Mouse (Mus musculus): ENCODE results near the gene Hs6st2.

The Hs6st2 gene

DNA sequence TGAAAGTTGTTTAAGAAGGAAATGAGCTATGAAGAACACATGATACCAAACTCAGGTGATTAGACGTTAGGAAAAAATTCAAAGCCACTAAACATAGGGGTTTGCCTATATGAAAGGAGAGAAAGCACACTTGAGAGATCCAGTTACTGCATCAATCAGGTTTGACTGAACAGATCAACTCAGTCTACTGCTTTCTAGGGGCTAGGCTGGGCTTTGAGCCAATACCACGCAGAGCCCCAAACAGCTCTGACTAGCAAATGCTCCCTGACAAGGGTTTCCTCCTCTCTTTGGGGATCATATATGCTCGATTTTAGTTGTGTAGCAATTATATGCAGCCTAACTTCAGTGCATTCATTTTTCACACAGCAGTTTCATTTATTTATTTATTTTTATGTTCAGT, 96.2 kb downstream of the Hs6st2 start:
- no peak for DNase-seq (ENCODE audit: low spot score)

DNA sequence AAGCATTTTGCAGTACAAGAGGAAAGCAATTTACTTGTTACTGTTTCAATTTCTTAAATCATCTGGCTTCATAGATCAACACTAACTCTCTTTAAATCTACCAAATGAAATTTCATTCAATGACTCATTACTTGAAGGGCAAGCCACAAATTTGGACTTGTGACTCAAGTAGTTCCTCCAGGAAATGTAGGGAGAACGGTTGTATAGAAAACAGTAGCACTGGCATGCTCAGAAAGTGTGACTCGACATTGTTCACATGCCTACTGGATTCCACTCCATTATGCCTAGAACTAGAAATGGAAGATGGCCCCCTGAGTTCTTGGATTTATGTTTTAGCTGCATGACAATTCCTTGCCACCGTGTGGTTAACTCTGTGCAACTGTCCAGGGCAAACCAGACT, 100.0 kb downstream of the Hs6st2 start:
- no peak for DNase-seq (ENCODE audit: low spot score)

DNA sequence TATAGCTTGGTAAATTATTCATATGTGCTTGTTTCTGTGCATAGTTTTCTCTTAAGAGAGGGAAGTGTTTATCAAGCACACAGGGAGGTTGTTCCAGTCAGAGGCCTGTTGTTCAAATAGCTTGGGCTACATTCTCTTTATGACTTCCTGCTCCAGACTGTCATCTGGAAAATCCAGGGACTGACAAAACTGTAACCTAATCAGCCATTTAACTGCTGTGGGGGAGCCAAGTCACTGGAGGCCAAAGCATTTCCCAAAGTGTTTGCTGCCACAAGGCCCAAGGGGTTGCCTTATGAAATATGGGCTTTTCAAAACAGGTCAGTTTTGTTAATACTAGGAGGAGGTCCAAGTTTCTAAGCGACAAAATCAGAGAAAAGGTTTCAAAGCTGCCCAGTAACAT, 119.8 kb downstream of the Hs6st2 start:
- no peak for DNase-seq (ENCODE audit: low spot score)

DNA sequence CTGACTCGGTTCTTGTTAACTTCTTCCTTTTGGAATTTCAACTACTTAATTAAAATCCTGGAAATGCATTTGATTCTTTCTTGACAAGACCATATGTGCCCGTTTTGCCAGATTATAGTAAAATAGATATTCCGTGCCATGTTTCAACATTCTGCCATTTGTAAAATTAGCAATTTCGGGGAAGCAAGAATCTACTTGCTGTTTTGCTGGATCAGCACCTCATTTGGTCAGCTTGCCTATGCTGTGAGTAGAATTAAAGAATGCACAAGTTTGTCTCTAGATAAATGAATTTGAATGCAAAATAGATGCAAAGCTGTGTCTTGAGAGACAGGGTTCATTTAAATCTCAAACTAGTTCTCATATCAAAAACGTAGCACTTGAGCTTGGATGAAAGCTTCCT, 142.0 kb downstream of the Hs6st2 start:
- DNase-seq (ENCODE audit: low spot score): no peak

DNA sequence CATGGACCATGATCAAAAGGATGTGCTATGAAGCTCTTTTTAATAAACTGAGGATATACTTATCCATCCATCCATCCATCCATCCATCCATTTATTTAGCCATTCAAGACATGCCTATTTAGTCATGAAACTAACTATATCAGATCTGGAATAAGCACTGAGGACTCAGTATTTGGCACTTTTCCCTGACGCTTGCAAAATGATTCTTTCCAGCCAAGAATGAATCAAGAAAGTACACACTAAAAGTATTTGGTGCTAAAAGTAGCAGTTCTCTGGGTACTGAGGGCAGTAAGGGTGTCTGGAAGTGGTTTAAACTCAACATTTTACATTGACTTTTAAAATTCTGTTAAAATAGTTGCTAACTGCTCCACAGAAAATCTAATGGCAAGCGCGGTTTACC, 144.6 kb downstream of the Hs6st2 start:
- DNase-seq (ENCODE audit: low spot score): no peak

DNA sequence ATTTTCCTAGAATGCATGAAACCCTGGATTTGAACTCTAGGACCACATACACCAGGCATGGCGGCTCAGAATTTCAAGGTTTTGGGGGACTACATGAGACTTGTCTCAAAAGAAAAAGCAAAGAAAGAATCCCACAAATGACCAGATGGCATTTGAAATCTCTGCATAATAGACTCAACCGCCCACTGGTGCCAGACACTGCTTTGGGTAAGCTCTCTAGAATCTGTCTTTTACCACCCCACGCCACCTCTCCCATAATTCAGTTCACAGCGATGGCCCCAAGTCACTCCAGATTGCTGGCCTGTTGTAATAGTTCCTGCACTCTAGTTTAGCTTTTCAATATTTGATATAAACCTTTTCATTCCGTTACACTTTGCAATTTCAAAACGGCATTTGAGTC, 146.4 kb downstream of the Hs6st2 start:
- DNase-seq (ENCODE audit: low spot score): no peak

DNA sequence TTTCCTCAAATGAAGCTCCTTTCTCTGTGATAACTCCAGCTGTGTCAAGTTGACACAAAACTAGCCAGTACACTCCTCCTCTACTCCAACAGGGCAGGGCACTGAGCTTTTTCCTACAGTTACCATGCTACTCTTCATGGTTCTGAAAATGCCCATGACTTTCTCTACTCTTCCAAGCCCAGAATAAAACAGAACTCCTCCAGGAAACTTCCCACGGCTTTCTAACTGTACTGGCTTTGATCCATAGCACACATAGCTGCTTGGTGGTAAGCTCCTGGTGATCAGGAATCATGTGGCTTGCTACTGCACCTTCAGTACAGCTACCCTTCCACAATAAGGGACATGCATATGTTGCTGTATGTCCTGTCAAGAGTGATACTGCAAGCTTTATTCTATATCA, 150.5 kb downstream of the Hs6st2 start:
- no peak for DNase-seq (ENCODE audit: low spot score)

DNA sequence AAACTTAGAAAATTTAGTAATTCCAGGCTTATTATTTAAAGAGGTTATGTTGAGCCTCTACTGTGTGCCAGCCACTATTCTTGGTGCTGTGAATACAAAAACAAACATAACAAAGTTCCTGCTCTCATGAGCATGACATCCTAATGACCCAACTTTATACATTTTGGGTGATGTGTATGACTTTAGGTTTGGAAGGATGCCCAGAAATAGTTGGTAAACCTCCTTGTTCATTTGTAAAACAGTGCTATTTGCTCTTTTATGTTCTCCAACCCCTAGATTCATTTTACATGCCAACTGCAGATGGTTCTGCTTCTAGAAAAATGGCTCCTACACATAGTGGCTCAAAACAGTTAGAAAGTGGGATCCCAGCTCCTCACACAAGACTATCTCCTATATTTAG, 153.1 kb downstream of the Hs6st2 start:
- no peak for DNase-seq (ENCODE audit: low spot score)

DNA sequence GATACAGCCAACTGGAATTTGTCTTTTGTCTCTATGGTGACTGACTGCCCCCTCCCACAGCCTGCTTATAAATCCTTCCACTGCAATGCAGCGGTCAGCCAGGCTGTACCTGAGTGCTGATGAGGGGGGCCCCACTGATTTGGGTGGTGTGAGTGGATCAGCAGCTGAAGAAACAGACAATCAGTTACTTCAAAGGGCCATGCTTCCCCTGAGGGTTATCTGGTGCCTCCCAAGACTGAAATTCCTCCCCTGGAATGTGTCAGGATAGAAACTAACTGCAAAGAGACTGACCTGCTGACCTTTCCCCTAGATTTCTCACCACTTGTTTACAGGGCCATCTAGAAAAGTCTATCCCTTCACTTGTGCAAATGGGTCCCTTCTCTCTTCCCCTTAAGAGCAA, 166.8 kb downstream of the Hs6st2 start:
- DNase-seq (ENCODE audit: low spot score): no peak

DNA sequence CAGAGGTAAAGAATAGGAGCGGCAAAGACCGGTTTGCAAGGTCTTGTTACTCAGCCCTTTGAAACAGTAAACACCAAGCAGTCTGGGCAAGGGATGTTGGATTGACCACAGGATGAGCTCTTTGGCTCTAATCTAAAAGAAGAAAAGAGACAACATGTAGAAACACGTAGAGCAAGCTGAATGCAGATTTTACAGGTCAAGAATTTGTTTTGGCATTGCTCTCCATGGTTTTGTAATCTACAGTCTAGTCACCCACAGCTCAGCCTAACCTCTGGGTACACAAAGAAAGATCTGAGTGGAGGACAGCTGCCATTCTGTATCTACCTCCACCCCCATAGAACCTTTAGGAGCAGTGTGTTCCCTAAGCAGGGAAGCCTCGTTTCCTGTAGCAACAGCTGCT, 175.1 kb downstream of the Hs6st2 start:
- no peak for DNase-seq (ENCODE audit: low spot score)

DNA sequence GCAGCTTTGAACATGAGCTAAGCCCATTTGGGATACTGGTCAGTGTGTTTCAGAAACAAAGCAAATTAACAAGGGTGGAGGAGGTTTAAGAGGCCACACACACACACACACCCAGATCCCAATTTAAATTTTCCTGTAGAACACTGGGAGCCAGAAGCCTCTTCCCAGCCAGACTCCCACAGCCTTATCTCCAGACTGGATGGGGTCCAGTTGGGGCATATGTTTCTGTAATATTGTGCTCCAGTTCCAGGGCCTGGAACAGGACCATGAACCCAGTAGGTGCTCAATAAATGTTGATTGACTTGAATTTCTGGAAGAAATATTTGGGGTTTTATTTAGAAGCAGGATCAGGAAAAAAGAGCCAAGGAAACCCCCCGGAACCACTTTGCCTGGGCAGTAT, 176.0 kb downstream of the Hs6st2 start:
- no peak for DNase-seq (ENCODE audit: low spot score)

DNA sequence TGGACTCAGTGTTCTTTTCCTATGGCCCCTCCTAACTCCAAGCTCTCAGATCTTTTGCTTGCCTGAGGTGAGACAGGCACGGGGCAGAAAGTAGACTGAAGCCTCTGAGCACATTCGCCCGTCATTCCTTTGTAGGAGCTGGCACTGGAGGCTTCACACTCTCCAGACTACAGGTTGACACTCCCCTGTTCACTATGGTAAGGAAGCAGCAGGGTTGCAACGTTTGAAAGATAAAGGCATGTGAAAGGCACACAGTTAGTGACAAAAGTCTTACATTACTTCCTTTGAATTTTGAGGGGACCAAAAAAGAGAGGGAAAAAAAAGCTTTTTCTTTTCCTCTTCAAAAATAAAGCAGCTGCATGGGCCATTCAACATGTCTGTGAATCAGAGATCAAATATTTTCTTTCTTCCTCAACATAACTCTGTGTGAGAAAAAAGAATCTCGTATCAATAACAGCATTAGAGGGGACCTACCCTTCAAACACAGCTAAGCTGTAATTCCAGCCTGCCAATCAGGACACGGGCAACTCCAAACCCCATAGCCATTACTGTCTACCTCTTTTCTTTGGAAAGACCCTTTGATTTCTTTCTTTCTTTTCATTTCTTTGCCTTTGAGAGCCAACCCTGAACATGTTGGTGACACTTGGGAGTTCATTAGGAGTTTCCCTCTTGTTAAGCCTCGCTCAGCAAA, 177.7 kb downstream of the Hs6st2 start:
- DNase-seq (ENCODE audit: low spot score): no peak

DNA sequence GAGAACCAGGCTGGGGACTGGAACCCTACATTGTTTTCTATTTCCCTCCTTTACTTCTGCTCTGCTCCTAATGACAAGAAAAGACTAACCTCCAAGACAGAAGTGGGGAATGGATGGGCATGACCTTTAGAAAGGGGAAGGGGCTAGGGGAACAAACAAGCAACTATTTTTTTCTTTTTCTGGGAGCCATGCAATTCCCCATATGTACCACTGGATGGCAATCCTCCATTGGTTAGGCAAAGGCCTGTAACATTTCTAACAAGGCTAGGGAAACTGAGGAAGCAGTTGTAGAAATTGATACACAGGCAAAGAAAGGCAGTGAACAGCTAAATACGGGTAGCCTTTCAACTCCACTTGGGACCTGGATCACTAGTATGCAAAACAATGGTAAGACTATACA, 183.8 kb downstream of the Hs6st2 start:
- no peak for DNase-seq (ENCODE audit: low spot score)

DNA sequence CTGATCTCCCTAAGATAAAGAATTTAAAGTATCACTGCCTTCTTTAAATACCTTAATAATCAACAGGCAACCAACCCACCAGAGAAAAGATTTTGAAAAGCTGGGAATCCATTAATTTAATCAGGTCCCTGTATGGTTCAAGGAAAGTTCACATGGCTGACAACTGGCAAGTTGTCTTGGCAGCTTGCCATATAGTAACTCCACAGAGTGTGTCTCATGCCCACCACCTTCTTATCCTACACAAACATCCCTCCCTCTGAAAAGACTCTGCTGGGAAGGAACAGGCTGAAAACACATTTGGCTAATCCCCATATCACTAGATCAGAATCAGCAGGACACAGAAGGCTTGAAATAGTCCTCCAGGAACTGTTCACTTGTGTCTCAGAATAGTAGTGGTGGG, 193.3 kb downstream of the Hs6st2 start:
- no peak for DNase-seq (ENCODE audit: low spot score)

DNA sequence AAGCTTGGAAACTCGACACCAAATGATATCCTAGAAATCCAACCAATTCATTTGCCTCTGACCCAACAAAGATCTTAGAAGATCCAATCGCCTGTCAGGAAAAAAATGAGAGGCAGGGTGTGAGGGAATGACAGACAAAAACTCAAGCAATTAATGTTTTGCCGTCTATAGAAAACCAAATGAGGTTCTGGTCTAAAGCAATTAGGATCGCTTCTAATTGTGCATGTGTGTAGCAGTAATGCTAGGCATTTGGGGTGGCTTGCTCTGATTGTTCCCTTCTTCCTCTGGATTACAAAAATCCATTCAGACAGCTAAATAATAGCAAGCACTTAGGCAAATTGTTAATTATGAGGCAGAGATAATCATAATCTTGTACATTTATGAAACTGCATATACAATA, 212.2 kb downstream of the Hs6st2 start:
- DNase-seq (ENCODE audit: low spot score): no peak

DNA sequence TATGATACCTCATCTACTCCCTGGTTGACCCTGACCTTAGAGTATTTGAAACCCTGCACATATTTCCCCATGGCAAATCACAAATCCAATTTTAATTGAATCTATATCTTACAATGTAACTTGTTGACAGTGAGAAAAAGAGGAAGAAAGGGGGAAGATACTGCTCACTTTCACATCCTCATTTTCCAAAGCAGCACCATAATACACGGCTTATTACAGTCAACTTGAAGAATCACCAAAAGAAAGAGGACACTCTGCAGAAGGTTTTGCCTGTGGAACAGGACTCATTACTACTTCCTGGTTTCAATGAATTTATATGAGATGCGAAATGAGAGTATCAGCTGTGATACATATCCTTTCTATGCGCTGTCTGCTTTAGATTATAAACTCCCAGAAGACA, 220.2 kb downstream of the Hs6st2 start:
- no peak for DNase-seq (ENCODE audit: low spot score)

DNA sequence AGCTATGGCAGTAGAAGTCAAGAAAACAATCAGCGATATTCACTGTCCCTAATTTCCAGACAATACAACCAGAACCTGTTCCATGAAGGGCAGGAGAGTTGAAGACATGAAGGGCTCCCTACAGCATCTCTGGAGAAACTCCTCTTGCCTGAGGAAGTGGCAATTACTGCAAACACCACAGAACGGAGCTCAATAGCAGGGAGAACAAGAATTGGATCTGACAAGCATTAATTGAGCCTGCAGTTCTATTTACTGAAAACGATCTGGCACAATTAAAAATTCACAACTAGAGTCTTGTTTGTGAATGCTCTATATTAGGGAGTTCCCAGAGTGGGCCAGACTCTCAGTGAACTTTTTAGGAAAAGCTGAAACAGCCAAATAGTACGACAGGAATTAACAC, 238.3 kb downstream of the Hs6st2 start:
- DNase-seq (ENCODE audit: low spot score): no peak

DNA sequence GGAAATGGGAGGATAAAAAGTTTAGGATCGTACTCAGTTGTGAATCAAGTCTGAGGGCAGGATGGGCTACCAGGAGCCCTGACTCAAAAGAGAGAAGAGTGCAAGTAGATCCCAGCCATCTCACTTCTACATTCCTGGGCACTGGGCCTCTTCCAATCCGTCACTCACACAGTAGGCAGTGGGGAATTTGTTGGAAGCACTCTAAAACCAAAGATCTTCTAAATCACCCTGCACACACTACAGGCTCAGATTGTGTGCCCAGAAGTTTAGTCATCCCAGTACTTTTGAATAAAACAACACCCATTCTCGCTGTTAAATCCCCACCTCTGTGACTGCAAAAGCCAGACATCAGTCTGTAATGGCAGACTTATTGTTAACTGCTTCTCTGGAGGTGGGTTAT, 249.9 kb downstream of the Hs6st2 start:
- no peak for DNase-seq (ENCODE audit: low spot score)

DNA sequence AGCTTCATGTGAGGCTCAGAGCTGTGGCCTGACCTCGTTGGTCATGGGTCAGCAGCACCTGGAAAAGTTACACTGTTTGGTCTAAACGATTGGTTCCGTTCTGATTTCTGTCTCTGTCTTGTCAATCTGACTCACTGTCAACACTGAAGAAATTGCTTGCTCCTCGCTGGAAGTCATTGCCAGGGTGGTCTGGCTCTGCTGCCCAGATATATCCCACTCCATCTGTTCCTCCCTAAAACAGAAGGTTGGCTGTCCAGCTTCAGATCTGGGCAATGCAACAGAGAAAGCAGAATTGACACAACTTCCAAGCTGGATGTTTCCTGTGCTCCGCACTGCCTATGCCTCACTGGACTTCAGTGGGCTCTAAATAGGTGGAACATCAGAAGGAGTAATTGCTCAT, 256.6 kb downstream of the Hs6st2 start:
- no peak for DNase-seq (ENCODE audit: low spot score)

DNA sequence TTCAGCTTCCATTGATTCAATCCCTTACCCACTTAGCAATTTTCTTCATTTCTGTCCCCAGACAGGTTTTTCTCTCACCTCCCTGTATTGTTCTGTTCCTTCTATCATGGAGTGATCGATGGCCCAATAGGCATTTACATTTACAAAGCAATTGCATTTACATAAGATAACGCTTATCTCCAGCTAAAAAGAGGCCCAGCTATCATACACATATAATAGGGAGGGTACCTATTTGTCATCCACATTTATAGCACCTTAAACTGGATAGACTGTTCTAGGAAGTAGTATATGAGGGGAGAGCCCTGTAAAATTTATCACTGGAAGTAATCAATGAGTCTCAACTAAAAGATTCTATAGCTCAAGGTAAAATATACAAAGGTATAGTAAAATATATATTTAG, 271.4 kb downstream of the Hs6st2 start:
- DNase-seq (ENCODE audit: low spot score): no peak

DNA sequence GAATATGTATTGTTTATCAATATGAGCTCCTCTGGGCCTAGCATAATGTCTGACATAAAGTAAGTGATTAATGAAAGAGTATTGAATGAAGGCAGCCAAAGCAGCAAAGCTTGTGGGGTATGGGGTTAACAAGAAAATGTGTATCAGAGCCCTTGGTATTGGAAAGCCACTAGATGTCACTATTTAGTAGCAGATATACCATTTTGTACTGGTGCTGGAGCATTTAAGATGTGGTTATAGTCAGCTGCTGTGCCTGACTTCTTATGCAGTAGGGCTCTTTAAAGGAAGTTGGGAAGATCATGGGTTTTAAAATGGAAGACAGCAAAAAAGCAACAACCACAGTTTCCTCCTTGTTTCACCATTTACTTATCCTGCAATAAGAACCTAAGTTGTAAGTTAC, 284.2 kb downstream of the Hs6st2 start:
- no peak for DNase-seq (ENCODE audit: low spot score)

DNA sequence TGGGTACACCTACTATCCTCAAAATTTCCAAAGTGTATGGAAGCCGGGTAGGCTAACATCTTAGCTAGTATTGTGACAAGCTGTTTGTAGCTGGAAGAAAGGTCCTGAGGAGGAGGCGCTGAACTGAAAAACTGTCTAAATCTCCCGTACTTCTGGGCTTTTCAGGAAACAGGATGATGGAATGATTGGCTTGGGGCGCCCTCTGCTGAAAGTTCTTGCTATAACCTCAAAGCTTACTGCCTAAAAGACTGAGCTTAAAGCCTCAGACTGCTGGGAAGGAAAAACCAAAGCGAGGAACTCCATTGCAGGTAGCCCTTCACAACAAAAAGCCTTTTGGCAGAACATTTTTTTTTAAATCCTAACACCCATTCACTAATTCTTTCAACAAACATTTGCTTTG, 307.0 kb downstream of the Hs6st2 start:
- no peak for DNase-seq (ENCODE audit: low spot score)

DNA sequence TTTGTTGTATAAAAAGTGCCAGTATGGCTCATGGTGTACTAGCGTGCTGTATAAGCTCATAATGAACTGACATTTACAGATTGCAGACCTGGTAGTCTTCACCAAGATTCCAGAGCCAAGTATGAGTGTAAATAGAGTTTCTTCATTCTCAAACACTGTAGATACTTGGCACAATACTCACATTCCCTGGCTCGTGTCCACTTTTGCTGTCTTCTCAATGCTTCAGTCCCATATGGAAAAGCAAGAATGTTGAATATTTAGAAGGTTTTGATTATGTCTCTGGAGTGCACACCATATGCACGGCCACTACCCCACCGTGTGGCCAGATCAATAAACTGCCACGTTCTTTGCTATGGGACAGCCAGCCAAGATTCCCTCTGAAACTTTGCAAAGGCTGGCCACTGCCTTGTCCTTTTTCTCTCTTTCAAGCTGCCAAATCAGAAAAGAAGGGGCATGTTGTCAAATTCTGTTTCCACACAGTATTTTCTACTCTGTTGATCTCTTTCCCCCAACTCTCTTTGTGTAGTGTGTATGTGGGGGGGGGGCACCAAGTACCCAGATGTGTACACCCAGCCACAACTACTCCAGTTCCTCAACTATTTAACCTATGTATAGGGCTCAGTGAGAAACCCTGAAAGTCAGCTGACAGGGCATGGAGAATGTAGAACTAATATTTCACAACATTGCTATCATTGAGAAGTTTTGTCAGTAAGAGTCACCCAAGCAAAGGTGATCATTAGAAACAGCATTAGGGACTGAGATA, 309.0 kb downstream of the Hs6st2 start:
- DNase-seq (ENCODE audit: low spot score): no peak

DNA sequence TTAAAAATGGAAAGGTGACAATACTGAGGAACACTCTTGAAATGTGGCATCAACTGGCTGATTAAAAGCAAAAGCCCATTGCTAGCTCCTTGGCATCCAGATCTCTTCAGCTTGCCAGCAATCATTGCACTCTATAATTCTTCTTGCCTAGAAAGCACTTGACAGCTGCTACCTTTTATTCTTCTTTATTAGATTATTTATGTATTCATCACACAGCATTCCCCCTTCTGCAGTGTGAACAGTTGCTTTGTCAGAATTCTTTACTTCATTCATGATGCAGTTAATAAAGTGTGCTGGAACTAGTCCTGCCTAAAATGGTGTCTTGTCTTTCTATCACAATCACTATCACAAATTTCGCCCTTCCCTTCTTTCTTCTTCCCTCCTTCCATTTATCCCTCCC, 332.0 kb downstream of the Hs6st2 start:
- DNase-seq (ENCODE audit: low spot score): no peak
